Mouse (Mus musculus) fibroblast of lung, adult 2 months (primary cell): ENCODE results near the gene Ttll5.

ENCODE experiments used
- DNase-seq: peaks from one replicate; pipeline ENCODE4 v3.0.0-alpha.2; 2011; ENCODE audit warnings: low read depth

Gene Ttll5

GRCm38 (mm10) chr12:85824438-85825264, at the start of gene Ttll5, which contains the start of gene Erg28:
Ttll5 (plus strand) TSS chr12:85824659.
Erg28 (minus strand) TSS chr12:85824550.
- DNase-seq = peak; percentile 95

- DNase-seq = no peak
These were observed 45.5 kb upstream of the Ttll5 start for GRCm38 (mm10) chr12:85778962-85779361.

- DNase-seq = no peak
These were observed 44.8 kb upstream of the Ttll5 start for GRCm38 (mm10) chr12:85779707-85780106.

GRCm38 (mm10) chr12:85781606-85782005, 42.9 kb upstream of the Ttll5 start:
- no peak for DNase-seq

GRCm38 (mm10) chr12:85784916-85785815, 39.3 kb upstream of the Ttll5 start:
- DNase-seq = no peak

DNA sequence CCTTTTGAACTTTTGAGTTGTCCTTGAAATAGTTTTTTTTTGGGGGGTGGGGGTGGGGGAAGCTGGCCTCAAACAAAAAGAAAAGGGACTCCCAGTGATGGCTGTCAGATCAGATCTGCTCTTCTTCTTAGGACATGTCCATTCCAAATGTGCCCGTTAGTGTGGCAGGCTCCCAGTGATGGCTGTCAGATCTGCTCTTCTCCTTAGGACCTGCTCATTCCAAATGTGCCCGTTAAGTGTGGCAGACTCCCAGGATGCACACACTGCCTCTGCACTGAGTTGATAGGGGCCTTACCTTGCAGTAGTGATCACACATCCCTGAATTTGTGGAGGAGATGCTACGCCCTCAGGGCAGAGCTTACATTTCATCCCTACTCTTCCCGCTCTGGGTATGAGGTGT, 32.3 kb upstream of the Ttll5 start:
- no peak for DNase-seq

DNA sequence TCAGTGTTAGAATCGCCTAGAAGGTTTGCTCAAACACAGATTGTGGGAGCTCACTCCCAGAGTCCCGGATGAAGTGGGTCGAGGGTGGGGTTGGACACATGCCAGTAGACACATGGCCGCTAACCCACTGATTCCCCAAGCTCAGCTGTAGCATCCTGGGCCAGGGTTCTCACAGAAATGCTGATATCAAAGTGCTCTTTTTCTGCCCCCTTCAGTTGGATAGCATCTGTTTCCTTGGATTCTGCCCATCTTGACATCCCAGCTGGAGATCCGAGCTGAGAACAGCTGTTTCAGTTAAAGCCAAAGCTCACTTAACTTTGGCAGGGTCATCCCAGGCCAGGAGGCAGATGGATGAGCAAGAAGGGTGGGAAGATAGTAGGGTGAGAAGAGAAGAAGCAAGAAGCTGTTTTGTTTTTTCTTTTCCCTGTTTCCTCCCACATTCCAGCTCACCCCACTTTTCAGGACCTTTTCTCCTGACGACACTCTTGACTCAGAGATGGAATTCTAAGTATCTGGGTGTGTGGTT, 31.6 kb upstream of the Ttll5 start:
- DNase-seq = no peak

GRCm38 (mm10) chr12:85794094-85794493, 30.4 kb upstream of the Ttll5 start:
- no peak for DNase-seq

GRCm38 (mm10) chr12:85795551-85795950, 28.9 kb upstream of the Ttll5 start:
- no peak for DNase-seq

GRCm38 (mm10) chr12:85800031-85800430, 24.4 kb upstream of the Ttll5 start:
- DNase-seq = no peak

DNA sequence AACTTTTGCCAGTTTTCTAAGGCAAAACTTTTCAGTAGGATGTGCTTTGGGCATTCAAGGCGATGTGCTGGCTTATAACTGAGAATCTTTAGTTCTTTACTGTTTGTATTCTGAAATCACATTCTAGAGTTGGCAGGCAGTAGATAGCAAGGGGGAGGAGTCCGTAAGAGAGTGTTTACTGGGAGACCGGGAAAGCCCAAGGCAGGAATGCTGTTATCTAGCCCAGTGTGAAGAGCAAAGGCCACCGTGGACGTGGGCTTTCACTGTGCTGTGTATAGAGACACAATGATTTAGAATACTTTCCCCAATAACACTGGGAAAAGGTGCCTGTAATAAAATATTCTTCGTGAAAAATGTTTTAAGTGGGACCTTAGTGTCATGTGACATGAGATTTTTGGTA, 14.7 kb upstream of the Ttll5 start:
- no peak for DNase-seq

- DNase-seq = no peak
These were observed 13.5 kb upstream of the Ttll5 start for GRCm38 (mm10) chr12:85810959-85811358.

DNA sequence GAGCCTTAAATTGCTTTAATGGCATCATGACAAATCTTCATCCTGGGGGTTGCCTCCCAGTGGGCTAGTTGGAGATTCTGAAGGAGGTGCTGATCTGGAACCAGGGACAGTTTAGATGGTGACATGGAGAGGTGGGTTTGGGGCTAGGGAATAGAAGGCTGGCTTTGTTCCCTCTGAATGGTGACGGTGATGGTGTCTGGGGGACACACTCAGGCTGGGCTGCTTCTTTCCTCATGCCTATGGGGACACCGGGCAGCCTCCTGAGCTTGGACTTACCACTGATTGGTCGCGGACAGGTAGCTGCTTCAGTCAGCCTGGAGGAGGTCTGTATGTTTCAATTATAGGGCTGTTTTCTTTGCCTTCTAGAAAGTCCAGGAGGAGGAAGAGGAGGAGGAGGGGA, 12.8 kb upstream of the Ttll5 start:
- DNase-seq = no peak

DNA sequence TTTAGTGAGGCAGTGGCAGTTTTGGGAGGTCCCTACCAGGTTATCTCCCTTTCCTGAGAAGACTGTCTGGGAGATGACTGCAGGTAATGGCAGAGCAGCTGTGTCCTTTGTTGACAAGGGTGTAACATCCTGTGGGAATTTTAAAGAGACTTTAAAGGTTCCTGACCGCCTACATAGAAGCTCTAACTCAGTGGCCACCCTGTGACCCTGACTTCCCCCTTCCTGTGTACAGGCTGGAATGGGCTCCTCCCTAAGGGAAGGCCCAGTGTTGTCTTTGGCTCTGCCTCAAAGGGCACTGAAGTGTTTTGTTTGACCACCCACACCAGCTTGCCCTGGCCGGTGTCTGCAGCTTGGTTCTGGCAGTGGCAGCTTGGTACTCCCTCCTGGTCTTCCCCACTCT, 10.9 kb upstream of the Ttll5 start:
- no peak for DNase-seq

DNA sequence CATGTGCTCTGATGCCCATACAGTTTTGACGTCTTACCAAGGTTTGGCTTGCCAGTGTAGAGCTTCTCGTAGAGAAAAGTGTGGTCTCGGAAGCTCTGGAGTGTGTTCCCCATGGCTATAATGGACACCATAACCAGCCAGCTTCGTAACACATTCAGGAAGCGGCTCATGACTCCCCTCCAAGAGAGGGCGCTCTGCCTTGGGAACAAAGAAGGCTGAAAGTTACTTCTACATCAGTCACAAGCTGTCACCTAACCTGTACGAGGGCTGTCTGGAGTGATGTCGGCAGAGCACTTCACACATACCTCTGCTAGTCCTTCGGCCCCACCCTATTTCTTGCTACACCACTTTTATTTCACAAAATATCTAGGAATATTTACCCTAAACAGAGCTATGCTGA, 2.4 kb upstream of the Ttll5 start:
- no peak for DNase-seq

GRCm38 (mm10) chr12:85825361-85825760, 902 bp downstream of the Ttll5 start:
- DNase-seq = no peak

DNA sequence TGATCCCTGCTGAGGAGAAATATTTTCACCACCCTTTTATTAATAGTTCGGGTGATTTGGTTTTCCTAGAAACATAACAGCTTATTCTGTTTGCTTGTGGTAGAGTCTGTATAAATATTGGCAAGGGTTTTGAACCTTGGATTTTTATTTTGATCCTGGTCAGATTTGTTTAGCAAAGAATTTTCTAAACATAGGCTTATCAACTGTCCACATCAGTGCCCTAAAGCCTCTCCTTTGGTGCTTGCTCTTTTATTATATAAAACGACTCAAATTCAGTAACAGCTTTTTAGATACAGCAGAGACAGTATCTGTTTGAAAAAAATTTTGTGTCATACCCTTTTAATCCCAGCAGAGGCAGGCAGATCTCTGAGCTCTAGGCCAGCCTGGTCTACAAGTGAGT, 1.4 kb downstream of the Ttll5 start:
- no peak for DNase-seq

DNA sequence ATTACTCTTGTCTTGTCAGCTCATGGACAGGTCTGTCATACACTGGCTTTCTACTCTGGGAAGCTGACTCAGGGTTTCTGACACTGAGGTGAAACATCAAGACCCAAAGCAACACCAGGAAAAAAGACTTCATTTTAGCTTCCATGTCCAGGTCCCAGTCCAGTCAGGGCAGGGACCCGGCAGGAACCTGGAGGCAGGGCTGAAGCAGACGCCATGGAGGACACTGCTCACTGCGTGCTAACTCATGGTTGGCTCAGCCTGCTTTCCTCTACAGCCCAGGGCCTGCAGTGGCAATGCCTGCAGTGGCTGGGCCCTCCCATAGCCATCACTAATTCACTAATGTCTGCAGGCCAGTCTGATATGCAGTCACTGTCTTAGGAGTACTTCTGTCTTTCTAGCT, 4.4 kb downstream of the Ttll5 start:
- no peak for DNase-seq

DNA sequence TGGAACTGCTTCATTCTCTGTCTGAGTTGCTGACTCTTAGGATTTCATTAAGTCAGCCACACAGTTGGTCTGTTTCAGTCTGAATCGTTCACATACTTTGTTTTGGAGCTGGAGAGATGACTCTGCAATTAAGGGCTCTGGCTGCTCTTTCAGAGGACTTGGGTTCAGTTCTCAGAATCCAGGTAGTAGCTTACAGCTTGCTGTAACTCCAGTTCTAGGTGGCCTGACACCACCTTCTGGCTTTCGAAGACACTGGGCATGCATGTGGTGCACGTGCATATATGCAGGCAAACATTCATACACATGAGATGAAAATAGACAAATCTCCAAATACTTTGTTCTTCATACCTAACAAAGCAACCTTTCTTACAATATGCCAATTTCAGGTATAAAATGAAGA, 5.4 kb downstream of the Ttll5 start:
- no peak for DNase-seq

GRCm38 (mm10) chr12:85830691-85831090, 6.2 kb downstream of the Ttll5 start:
- DNase-seq = no peak

GRCm38 (mm10) chr12:85834543-85834942, 10.1 kb downstream of the Ttll5 start:
- no peak for DNase-seq

GRCm38 (mm10) chr12:85837765-85838164, 13.3 kb downstream of the Ttll5 start:
- DNase-seq = no peak
